Mouse (Mus musculus): ENCODE measurements around the gene Ube2k. TPM values are rescaled to one million over a fixed set of nuclear protein-coding genes. Genes with fewer than 3 reads are reported as not detected.
"Not testable (repeated sequence)": the region's sequence is repeated elsewhere in the genome, so short reads cannot be mapped to it uniquely, and the experiment has no call there.

The Ube2k gene
- polyA plus RNA-seq, 1 experiment from 2014 or later: 159 TPM

DNA sequence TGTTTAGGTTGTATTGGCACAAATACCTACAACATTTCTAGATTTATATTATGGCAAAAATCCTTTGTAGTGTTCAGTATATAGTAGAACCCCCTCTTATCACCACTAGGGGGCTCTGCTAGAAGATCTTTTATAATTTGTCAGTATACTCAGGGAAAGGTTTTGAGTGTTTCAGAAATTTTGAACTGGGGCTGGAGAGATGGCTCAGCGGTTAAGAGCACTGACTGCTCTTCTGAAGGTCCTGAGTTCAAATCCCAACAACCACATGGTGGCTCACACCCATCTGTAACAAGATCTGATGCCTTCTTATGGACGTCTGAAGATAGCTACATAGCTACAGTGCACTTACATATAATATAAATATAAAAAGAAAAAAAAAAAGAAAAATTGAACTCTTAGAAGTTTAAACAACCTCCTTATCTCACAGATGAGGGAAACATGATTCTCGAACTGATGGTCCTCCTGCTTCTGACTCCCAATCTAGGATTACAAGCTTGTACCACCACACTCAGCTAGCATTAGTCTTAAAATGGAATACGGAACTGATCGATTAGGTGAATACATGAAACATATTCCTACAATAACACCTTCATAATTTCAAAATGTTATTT lies 1.5 kb upstream of the Ube2k start:
- H3K4me3 ChIP-seq (replicated peaks; ENCODE audit: low read length): 0 out of 2 replicates have a peak overlapping the region, but pooled peaks have one; percentile 75
- no peaks in the 10 kb centered on the region for H3K27me3 ChIP-seq (ENCODE audit: control insufficient read depth, insufficient read depth, low read length)
- H3K36me3 ChIP-seq (replicated peaks; ENCODE audit: control insufficient read depth, insufficient read depth): no peaks in the 10 kb centered on the region
- H3K9ac ChIP-seq: no peak overlapping the region
- peak overlapping the region; percentile 84; the same call in 1 of the 2 replicates for H3K4me2 ChIP-seq (replicated peaks)
- H3K27ac ChIP-seq: no peak overlapping the region
- ATAC-seq (ENCODE audit: low FRiP score) (no peak), DNase-seq (ENCODE audit: low spot score) (peak; percentile 72)
- no peaks in the 10 kb centered on the region for H3K9me3 ChIP-seq (ENCODE audit: control insufficient read depth, low read length)
- WGBS: 74% methylated on average over 5 of the region's 5 CpGs
- H3K4me1 ChIP-seq (replicated peaks; ENCODE audit: control insufficient read depth, insufficient read depth, low read length): peaks cover 17% of the 10 kb centered on the region

DNA sequence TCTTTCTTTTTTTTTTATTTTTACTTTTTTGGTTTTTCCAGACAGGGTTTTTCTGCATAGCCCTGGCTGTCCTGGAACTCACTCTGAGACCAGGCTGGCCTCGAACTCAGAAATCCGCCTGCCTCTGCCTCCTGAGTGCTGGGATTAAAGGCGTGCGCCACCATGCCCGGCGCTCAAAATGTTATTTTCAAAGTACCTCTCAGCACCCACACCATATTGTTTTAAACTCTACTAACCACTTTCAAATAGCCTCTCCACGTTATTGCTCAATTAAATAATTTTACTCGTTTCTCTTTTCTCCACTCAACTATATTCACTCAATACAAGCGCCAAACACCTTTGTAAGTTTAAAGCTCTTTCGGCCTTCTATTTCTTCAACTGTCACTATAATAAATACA lies 966 bp upstream of the Ube2k start:
- Histone ChIP-seq H3K4me1 (replicated peaks; ENCODE audit: control insufficient read depth, insufficient read depth, low read length) (peaks cover 17% of the 10 kb centered on the region), H3K9ac (peak overlapping the region; percentile 92), H3K4me2 (replicated peaks) (peak overlapping the region; percentile 84), H3K4me3 (replicated peaks; ENCODE audit: low read length) (peak overlapping the region; percentile 75), H3K27ac (peak overlapping the region; percentile 98)
- WGBS: 84% methylated on average over 10 of the region's 10 CpGs
- ATAC-seq (ENCODE audit: low FRiP score); H3K9me3 ChIP-seq (ENCODE audit: control insufficient read depth, low read length); DNase-seq (ENCODE audit: low spot score); H3K27me3 ChIP-seq (ENCODE audit: control insufficient read depth, insufficient read depth, low read length); H3K36me3 ChIP-seq (replicated peaks; ENCODE audit: control insufficient read depth, insufficient read depth): not testable (repeated sequence)

DNA sequence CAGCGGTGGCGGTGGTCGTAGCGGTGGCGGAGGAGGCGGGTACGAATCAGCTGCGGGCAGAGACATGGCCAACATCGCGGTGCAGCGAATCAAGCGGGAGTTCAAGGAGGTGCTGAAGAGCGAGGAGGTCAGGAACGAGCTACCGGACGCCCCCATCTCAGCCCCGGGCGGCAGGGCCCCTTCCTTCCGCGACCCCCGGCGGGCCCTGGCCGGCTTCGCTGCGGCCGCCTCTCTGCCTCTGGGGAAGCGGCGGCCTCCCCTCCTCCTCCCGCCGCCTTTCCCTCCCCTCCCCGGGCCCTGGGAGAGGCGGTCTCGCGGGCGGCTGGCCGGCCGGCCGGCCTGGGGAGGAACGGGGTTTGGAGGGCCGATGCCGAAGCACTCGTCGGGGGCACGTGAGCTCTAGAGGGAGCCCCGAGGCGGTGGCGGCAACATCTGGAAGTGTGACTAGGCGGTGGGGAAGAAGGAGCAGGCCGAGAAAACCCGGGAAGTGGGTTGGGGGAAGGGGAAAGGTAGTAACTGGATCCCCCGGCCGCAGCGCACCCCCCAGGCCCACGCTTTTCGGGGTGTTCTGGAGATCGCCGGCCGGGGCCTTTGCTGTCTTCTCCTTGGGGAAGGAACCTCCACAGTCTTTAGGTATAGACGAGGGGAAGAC lies 513 bp downstream of the Ube2k start:
- peaks cover 17% of the 10 kb centered on the region for H3K4me1 ChIP-seq (replicated peaks; ENCODE audit: control insufficient read depth, insufficient read depth, low read length)
- ATAC-seq (ENCODE audit: low FRiP score) (peak; percentile 68), DNase-seq (ENCODE audit: low spot score) (peak; percentile 56)
- no peaks in the 10 kb centered on the region for H3K9me3 ChIP-seq (ENCODE audit: control insufficient read depth, low read length)
- H3K4me3 ChIP-seq (replicated peaks; ENCODE audit: low read length): peak overlapping the region; percentile 75
- WGBS: under 1% methylated on average over 50 of the region's 59 CpGs
- peak overlapping the region; percentile 92 for H3K9ac ChIP-seq
- H3K36me3 ChIP-seq (replicated peaks; ENCODE audit: control insufficient read depth, insufficient read depth): no peaks in the 10 kb centered on the region
- peak overlapping the region; percentile 84 for H3K4me2 ChIP-seq (replicated peaks)
- H3K27me3 ChIP-seq (ENCODE audit: control insufficient read depth, insufficient read depth, low read length): no peaks in the 10 kb centered on the region
- peak overlapping the region; percentile 98 for H3K27ac ChIP-seq

DNA sequence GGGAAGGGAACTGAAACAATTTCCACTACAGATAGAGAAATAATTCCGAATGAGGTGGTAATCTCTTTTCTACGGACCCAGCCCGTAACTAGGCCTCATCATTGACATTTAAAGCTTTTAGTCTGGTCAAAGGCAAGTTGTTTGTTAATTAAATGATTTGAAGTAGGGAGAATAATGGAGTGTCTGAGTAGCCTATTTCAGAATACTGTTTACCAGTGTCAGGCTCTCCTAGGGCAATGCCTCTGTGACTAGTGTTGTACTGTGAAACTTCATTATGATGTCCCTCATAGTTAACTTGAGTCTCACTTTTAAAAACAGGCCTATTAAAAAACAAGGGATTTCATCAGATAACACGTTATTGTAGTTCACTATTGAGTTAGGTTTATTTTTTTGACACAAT lies 1.1 kb downstream of the Ube2k start:
- Histone ChIP-seq H3K9me3 (ENCODE audit: control insufficient read depth, low read length) (no peaks in the 10 kb centered on the region), H3K4me1 (replicated peaks; ENCODE audit: control insufficient read depth, insufficient read depth, low read length) (peaks cover 17% of the 10 kb centered on the region), H3K9ac (peak overlapping the region; percentile 92), H3K27me3 (ENCODE audit: control insufficient read depth, insufficient read depth, low read length) (no peaks in the 10 kb centered on the region), H3K4me3 (replicated peaks; ENCODE audit: low read length) (peak overlapping the region; percentile 75), H3K4me2 (replicated peaks) (peak overlapping the region; percentile 84), H3K36me3 (replicated peaks; ENCODE audit: control insufficient read depth, insufficient read depth) (no peaks in the 10 kb centered on the region), H3K27ac (peak overlapping the region; percentile 98)
- DNase-seq (ENCODE audit: low spot score): no peak
- no peak for ATAC-seq (ENCODE audit: low FRiP score)
- WGBS: 1% methylated on average over 4 of the region's 4 CpGs

DNA sequence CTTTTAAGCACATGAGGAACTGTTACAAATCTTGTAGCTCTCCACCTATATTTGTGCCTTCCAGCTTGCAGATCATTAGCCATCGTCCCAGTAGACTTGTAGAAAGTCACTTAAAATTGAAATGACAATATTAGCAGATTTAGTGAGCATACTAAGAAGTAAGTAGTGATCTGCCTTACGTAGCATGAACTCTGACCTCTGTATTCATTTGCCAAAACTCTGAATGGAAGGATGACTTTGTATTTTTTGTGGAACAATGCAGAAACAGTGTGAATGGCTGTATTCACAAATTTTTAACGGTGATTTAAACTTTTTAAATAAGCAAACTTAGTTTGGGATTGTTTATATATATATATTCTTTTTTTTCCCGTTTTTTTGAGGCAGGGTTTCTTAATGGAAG lies 1.8 kb downstream of the Ube2k start:
- H3K4me1 ChIP-seq (replicated peaks; ENCODE audit: control insufficient read depth, insufficient read depth, low read length): peaks cover 17% of the 10 kb centered on the region
- DNase-seq (ENCODE audit: low spot score) (no peak), ATAC-seq (ENCODE audit: low FRiP score) (no peak)
- H3K36me3 ChIP-seq (replicated peaks; ENCODE audit: control insufficient read depth, insufficient read depth): no peaks in the 10 kb centered on the region
- peak overlapping the region; percentile 14 for H3K4me3 ChIP-seq (replicated peaks; ENCODE audit: low read length)
- H3K9ac ChIP-seq: peak overlapping the region; percentile 21; the same call in 1 of the 2 replicates
- no peaks in the 10 kb centered on the region for H3K27me3 ChIP-seq (ENCODE audit: control insufficient read depth, insufficient read depth, low read length)
- WGBS: 18% methylated on average over 4 of the region's 4 CpGs
- peak overlapping the region; percentile 54 for H3K4me2 ChIP-seq (replicated peaks)
- H3K9me3 ChIP-seq (ENCODE audit: control insufficient read depth, low read length): no peaks in the 10 kb centered on the region
- no peak overlapping the region for H3K27ac ChIP-seq

DNA sequence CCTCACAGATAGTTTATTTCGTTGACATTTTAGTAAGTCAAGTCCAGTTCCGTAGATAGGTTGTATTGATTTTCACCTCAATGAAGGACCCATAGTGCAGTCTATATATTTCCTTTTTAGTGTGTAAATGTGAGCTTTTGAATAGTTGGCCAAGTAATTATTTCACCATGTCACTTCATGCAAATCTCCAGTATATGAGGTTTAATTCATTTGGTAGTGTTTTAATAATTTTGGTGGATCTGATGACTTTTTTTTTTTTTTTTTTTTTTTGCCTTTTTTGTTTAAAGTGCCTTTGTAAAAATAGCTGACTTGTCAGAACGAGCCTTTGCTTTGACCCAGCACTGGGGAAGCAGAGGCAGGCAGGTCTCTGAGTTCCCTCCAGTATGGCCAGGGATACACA lies 2.8 kb downstream of the Ube2k start:
- 93% methylated on average over 3 of the region's 3 CpGs for WGBS
- Histone ChIP-seq H3K27me3 (ENCODE audit: control insufficient read depth, insufficient read depth, low read length) (no peaks in the 10 kb centered on the region), H3K27ac (no peak overlapping the region), H3K4me1 (replicated peaks; ENCODE audit: control insufficient read depth, insufficient read depth, low read length) (peaks cover 17% of the 10 kb centered on the region), H3K9ac (no peak overlapping the region), H3K9me3 (ENCODE audit: control insufficient read depth, low read length) (no peaks in the 10 kb centered on the region), H3K4me2 (replicated peaks) (no peak overlapping the region), H3K4me3 (replicated peaks; ENCODE audit: low read length) (no peak overlapping the region), H3K36me3 (replicated peaks; ENCODE audit: control insufficient read depth, insufficient read depth) (no peaks in the 10 kb centered on the region)
- DNase-seq (ENCODE audit: low spot score) (no peak), ATAC-seq (ENCODE audit: low FRiP score) (no peak)

DNA sequence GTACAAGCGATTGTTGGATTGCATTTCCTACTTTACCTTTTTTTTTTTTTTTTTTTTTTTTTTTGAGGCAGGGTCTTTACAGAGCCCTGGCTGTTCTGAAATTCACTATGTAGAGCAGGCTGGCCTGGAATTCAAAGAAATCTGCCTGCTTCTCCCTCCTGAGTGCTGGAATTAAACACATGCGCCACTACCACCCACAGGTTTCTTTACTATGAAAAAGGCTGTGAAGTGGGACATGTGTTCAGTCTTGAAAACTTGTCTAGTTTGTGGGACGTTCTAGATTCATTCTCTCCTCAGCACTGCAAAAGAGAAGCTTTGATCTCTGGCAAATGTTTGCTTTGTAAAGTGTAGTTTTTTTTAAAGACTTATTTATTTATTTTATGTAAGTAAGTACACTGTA lies 4.9 kb downstream of the Ube2k start:
- Histone ChIP-seq H3K27me3 (ENCODE audit: control insufficient read depth, insufficient read depth, low read length) (no peaks in the 10 kb centered on the region), H3K9ac (no peak overlapping the region), H3K4me3 (replicated peaks; ENCODE audit: low read length) (no peak overlapping the region), H3K27ac (no peak overlapping the region), H3K9me3 (ENCODE audit: control insufficient read depth, low read length) (no peaks in the 10 kb centered on the region), H3K36me3 (replicated peaks; ENCODE audit: control insufficient read depth, insufficient read depth) (no peaks in the 10 kb centered on the region), H3K4me2 (replicated peaks) (no peak overlapping the region), H3K4me1 (replicated peaks; ENCODE audit: control insufficient read depth, insufficient read depth, low read length) (peaks cover 12% of the 10 kb centered on the region)
- ATAC-seq (ENCODE audit: low FRiP score) (no peak), DNase-seq (ENCODE audit: low spot score) (no peak)
- 84% methylated on average over 3 of the region's 3 CpGs for WGBS

DNA sequence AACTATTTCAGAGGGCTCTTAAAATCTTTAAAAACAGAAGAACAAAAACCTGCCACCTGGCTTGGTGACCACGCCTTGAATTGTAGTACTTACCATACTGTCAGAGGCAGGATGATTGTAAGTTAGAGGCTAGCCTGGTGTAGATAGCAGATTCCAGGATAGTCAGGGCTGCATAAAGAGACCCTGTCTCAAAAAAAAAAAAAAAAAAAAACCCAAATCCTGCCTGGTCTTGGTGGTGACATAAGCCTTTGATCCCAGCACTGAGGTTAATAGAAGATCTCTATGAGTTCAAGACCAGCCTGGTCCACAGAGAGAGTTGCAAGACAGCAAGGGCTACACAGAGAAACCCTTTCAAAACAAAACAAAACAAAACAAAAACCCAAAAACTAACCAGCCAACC lies 6.5 kb downstream of the Ube2k start:
- no peaks in the 10 kb centered on the region for H3K36me3 ChIP-seq (replicated peaks; ENCODE audit: control insufficient read depth, insufficient read depth)
- H3K4me3 ChIP-seq (replicated peaks; ENCODE audit: low read length): no peak overlapping the region
- ATAC-seq (ENCODE audit: low FRiP score) (no peak), DNase-seq (ENCODE audit: low spot score) (no peak)
- H3K9me3 ChIP-seq (ENCODE audit: control insufficient read depth, low read length): no peaks in the 10 kb centered on the region
- H3K27ac ChIP-seq: no peak overlapping the region
- peaks cover 12% of the 10 kb centered on the region for H3K4me1 ChIP-seq (replicated peaks; ENCODE audit: control insufficient read depth, insufficient read depth, low read length)
- H3K4me2 ChIP-seq (replicated peaks): no peak overlapping the region
- no peaks in the 10 kb centered on the region for H3K27me3 ChIP-seq (ENCODE audit: control insufficient read depth, insufficient read depth, low read length)
- 91% methylated on average over 1 of the region's 1 CpGs for WGBS
- H3K9ac ChIP-seq: no peak overlapping the region

DNA sequence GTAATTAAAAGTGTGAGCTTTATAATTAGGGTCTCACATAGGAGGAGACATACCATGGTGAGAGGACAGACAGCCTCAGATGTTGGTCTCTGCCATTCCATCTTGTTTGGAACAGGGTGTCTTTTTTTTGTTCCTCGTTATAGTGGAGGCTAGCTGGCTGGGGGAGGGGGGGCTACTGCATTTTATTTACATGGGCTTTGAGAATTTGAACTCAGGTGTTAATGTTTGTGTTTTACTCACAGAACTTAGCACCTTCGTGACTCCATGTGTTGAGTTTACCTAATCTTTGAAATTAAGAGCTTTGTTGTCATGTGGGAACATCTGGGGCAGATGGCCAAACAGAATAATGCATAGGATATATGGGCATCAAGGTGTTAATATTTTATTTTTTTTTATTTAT lies 7.6 kb downstream of the Ube2k start:
- Histone ChIP-seq H3K4me3 (replicated peaks; ENCODE audit: low read length) (no peak overlapping the region), H3K36me3 (replicated peaks; ENCODE audit: control insufficient read depth, insufficient read depth) (no peaks in the 10 kb centered on the region), H3K27me3 (ENCODE audit: control insufficient read depth, insufficient read depth, low read length) (no peaks in the 10 kb centered on the region), H3K9ac (no peak overlapping the region), H3K9me3 (ENCODE audit: control insufficient read depth, low read length) (no peaks in the 10 kb centered on the region), H3K27ac (no peak overlapping the region), H3K4me2 (replicated peaks) (no peak overlapping the region), H3K4me1 (replicated peaks; ENCODE audit: control insufficient read depth, insufficient read depth, low read length) (peaks cover 3% of the 10 kb centered on the region; the same call in 1 of the 2 replicates)
- ATAC-seq (ENCODE audit: low FRiP score) (no peak), DNase-seq (ENCODE audit: low spot score) (no peak)
- 93% methylated on average over 2 of the region's 2 CpGs for WGBS

Data from hindbrain, embryonic 14.5 days (tissue).